Mouse (Mus musculus): ENCODE data around the gene Camk1d. TPM values are rescaled to one million over a fixed set of nuclear protein-coding genes. Genes with fewer than 3 reads are reported as not detected.

The Camk1d gene
- polyA plus RNA-seq, 1 experiment from 2014 or later, result 2.1 TPM

GRCm38 (mm10) chr2:5740913-5741312, 26.6 kb upstream of the Camk1d start:
- H3K4me3 ChIP-seq (ENCODE audit: low read depth, low read length), result no peak overlapping the region
- H3K9ac ChIP-seq (ENCODE audit: low read length), result no peak overlapping the region
- H3K4me2 ChIP-seq (ENCODE audit: low read depth), result no peak overlapping the region
- no peak overlapping the region for H3K27ac ChIP-seq (ENCODE audit: low read depth, low read length)
- H3K4me1 ChIP-seq (ENCODE audit: control insufficient read depth, insufficient read depth, low read length), result no peaks in the 10 kb centered on the region
- ATAC-seq (ENCODE audit: insufficient read depth, low FRiP score, low TSS enrichment) (no peak), DNase-seq (ENCODE audit: low spot score) (no peak)
- no peaks in the 10 kb centered on the region for H3K9me3 ChIP-seq (ENCODE audit: control insufficient read depth, low read length)
- WGBS, result 96% methylated on average over 1 of the region's 1 CpGs
- no peaks in the 10 kb centered on the region for H3K27me3 ChIP-seq (ENCODE audit: control insufficient read depth, insufficient read depth, low read length)
- no peaks in the 10 kb centered on the region for H3K36me3 ChIP-seq (ENCODE audit: control insufficient read depth, insufficient read depth, low read length)

- ATAC-seq (ENCODE audit: insufficient read depth, low FRiP score, low TSS enrichment), result no peak
- Histone ChIP-seq H3K9ac (ENCODE audit: low read length) (no peak overlapping the region), H3K4me3 (ENCODE audit: low read depth, low read length) (no peak overlapping the region), H3K9me3 (ENCODE audit: control insufficient read depth, low read length) (no peaks in the 10 kb centered on the region), H3K36me3 (ENCODE audit: control insufficient read depth, insufficient read depth, low read length) (no peaks in the 10 kb centered on the region), H3K27me3 (ENCODE audit: control insufficient read depth, insufficient read depth, low read length) (no peaks in the 10 kb centered on the region), H3K4me1 (ENCODE audit: control insufficient read depth, insufficient read depth, low read length) (no peaks in the 10 kb centered on the region), H3K27ac (ENCODE audit: low read depth, low read length) (no peak overlapping the region), H3K4me2 (ENCODE audit: low read depth) (no peak overlapping the region)
- WGBS, result 20% methylated on average over 2 of the region's 2 CpGs
- DNase-seq (ENCODE audit: low spot score), result no peak
These were observed 21.6 kb upstream of the Camk1d start for GRCm38 (mm10) chr2:5735881-5736280.

- Histone ChIP-seq H3K4me2 (ENCODE audit: low read depth) (no peak overlapping the region), H3K9me3 (ENCODE audit: control insufficient read depth, low read length) (no peaks in the 10 kb centered on the region), H3K9ac (ENCODE audit: low read length) (no peak overlapping the region), H3K27ac (ENCODE audit: low read depth, low read length) (no peak overlapping the region), H3K27me3 (ENCODE audit: control insufficient read depth, insufficient read depth, low read length) (no peaks in the 10 kb centered on the region), H3K4me3 (ENCODE audit: low read depth, low read length) (no peak overlapping the region), H3K36me3 (ENCODE audit: control insufficient read depth, insufficient read depth, low read length) (no peaks in the 10 kb centered on the region), H3K4me1 (ENCODE audit: control insufficient read depth, insufficient read depth, low read length) (no peaks in the 10 kb centered on the region)
- 83% methylated on average over 3 of the region's 3 CpGs for WGBS
- DNase-seq (ENCODE audit: low spot score) (no peak), ATAC-seq (ENCODE audit: insufficient read depth, low FRiP score, low TSS enrichment) (no peak)
These were observed 19.2 kb upstream of the Camk1d start for GRCm38 (mm10) chr2:5733300-5734085.

- Histone ChIP-seq H3K4me3 (ENCODE audit: low read depth, low read length) (no peak overlapping the region), H3K27me3 (ENCODE audit: control insufficient read depth, insufficient read depth, low read length) (no peaks in the 10 kb centered on the region), H3K9ac (ENCODE audit: low read length) (no peak overlapping the region), H3K9me3 (ENCODE audit: control insufficient read depth, low read length) (no peaks in the 10 kb centered on the region), H3K4me1 (ENCODE audit: control insufficient read depth, insufficient read depth, low read length) (no peaks in the 10 kb centered on the region), H3K36me3 (ENCODE audit: control insufficient read depth, insufficient read depth, low read length) (no peaks in the 10 kb centered on the region), H3K27ac (ENCODE audit: low read depth, low read length) (no peak overlapping the region), H3K4me2 (ENCODE audit: low read depth) (no peak overlapping the region)
- WGBS, result 86% methylated on average over 5 of the region's 5 CpGs
- DNase-seq (ENCODE audit: low spot score) (no peak), ATAC-seq (ENCODE audit: insufficient read depth, low FRiP score, low TSS enrichment) (no peak)
These were observed 17.7 kb upstream of the Camk1d start for GRCm38 (mm10) chr2:5732047-5732446.

GRCm38 (mm10) chr2:5730364-5730792, 16.1 kb upstream of the Camk1d start:
- H3K9me3 ChIP-seq (ENCODE audit: control insufficient read depth, low read length), result no peaks in the 10 kb centered on the region
- H3K27ac ChIP-seq (ENCODE audit: low read depth, low read length), result no peak overlapping the region
- peak; percentile 20 for DNase-seq (ENCODE audit: low spot score)
- 75% methylated on average over 15 of the region's 15 CpGs for WGBS
- H3K36me3 ChIP-seq (ENCODE audit: control insufficient read depth, insufficient read depth, low read length), result no peaks in the 10 kb centered on the region
- H3K4me2 ChIP-seq (ENCODE audit: low read depth), result no peak overlapping the region
- H3K27me3 ChIP-seq (ENCODE audit: control insufficient read depth, insufficient read depth, low read length), result no peaks in the 10 kb centered on the region
- H3K4me1 ChIP-seq (ENCODE audit: control insufficient read depth, insufficient read depth, low read length), result no peaks in the 10 kb centered on the region
- H3K9ac ChIP-seq (ENCODE audit: low read length), result no peak overlapping the region
- H3K4me3 ChIP-seq (ENCODE audit: low read depth, low read length), result no peak overlapping the region
- no peak for ATAC-seq (ENCODE audit: insufficient read depth, low FRiP score, low TSS enrichment)

GRCm38 (mm10) chr2:5729931-5730330, 15.6 kb upstream of the Camk1d start:
- WGBS, result 83% methylated on average over 7 of the region's 7 CpGs
- Histone ChIP-seq H3K27me3 (ENCODE audit: control insufficient read depth, insufficient read depth, low read length) (no peaks in the 10 kb centered on the region), H3K9me3 (ENCODE audit: control insufficient read depth, low read length) (no peaks in the 10 kb centered on the region), H3K9ac (ENCODE audit: low read length) (no peak overlapping the region), H3K36me3 (ENCODE audit: control insufficient read depth, insufficient read depth, low read length) (no peaks in the 10 kb centered on the region), H3K4me2 (ENCODE audit: low read depth) (no peak overlapping the region), H3K27ac (ENCODE audit: low read depth, low read length) (no peak overlapping the region), H3K4me3 (ENCODE audit: low read depth, low read length) (no peak overlapping the region), H3K4me1 (ENCODE audit: control insufficient read depth, insufficient read depth, low read length) (no peaks in the 10 kb centered on the region)
- DNase-seq (ENCODE audit: low spot score), result no peak
- ATAC-seq (ENCODE audit: insufficient read depth, low FRiP score, low TSS enrichment), result no peak

GRCm38 (mm10) chr2:5725028-5725701, 10.8 kb upstream of the Camk1d start:
- Histone ChIP-seq H3K9ac (ENCODE audit: low read length) (no peak overlapping the region), H3K27ac (ENCODE audit: low read depth, low read length) (no peak overlapping the region), H3K27me3 (ENCODE audit: control insufficient read depth, insufficient read depth, low read length) (no peaks in the 10 kb centered on the region), H3K36me3 (ENCODE audit: control insufficient read depth, insufficient read depth, low read length) (no peaks in the 10 kb centered on the region), H3K9me3 (ENCODE audit: control insufficient read depth, low read length) (no peaks in the 10 kb centered on the region), H3K4me3 (ENCODE audit: low read depth, low read length) (no peak overlapping the region), H3K4me2 (ENCODE audit: low read depth) (no peak overlapping the region), H3K4me1 (ENCODE audit: control insufficient read depth, insufficient read depth, low read length) (no peaks in the 10 kb centered on the region)
- DNase-seq (ENCODE audit: low spot score), result peak; percentile 18
- 9% methylated on average over 8 of the region's 8 CpGs for WGBS
- no peak for ATAC-seq (ENCODE audit: insufficient read depth, low FRiP score, low TSS enrichment)

- peaks cover 7% of the 10 kb centered on the region; the same call in 1 of the 2 replicates for H3K27me3 ChIP-seq (ENCODE audit: control insufficient read depth, insufficient read depth, low read length)
- no peak overlapping the region for H3K4me3 ChIP-seq (ENCODE audit: low read depth, low read length)
- H3K9me3 ChIP-seq (ENCODE audit: control insufficient read depth, low read length), result no peaks in the 10 kb centered on the region
- H3K27ac ChIP-seq (ENCODE audit: low read depth, low read length), result no peak overlapping the region
- ATAC-seq (ENCODE audit: insufficient read depth, low FRiP score, low TSS enrichment) (no peak), DNase-seq (ENCODE audit: low spot score) (no peak)
- no peak overlapping the region for H3K9ac ChIP-seq (ENCODE audit: low read length)
- peaks cover 5% of the 10 kb centered on the region; the same call in 1 of the 2 replicates for H3K4me1 ChIP-seq (ENCODE audit: control insufficient read depth, insufficient read depth, low read length)
- H3K4me2 ChIP-seq (ENCODE audit: low read depth), result no peak overlapping the region
- no peaks in the 10 kb centered on the region for H3K36me3 ChIP-seq (ENCODE audit: control insufficient read depth, insufficient read depth, low read length)
- 94% methylated on average over 6 of the region's 6 CpGs for WGBS
These were observed 3.4 kb upstream of the Camk1d start for GRCm38 (mm10) chr2:5717675-5718074.

GRCm38 (mm10) chr2:5715544-5715943, 1.2 kb upstream of the Camk1d start:
- Histone ChIP-seq H3K27ac (ENCODE audit: low read depth, low read length) (no peak overlapping the region), H3K36me3 (ENCODE audit: control insufficient read depth, insufficient read depth, low read length) (no peaks in the 10 kb centered on the region), H3K4me3 (ENCODE audit: low read depth, low read length) (no peak overlapping the region), H3K27me3 (ENCODE audit: control insufficient read depth, insufficient read depth, low read length) (peaks cover 16% of the 10 kb centered on the region), H3K4me2 (ENCODE audit: low read depth) (peak overlapping the region; percentile 99), H3K9me3 (ENCODE audit: control insufficient read depth, low read length) (no peaks in the 10 kb centered on the region), H3K9ac (ENCODE audit: low read length) (no peak overlapping the region), H3K4me1 (ENCODE audit: control insufficient read depth, insufficient read depth, low read length) (peaks cover 5% of the 10 kb centered on the region; the same call in 1 of the 2 replicates)
- WGBS, result 33% methylated on average over 2 of the region's 2 CpGs
- no peak for DNase-seq (ENCODE audit: low spot score)
- no peak for ATAC-seq (ENCODE audit: insufficient read depth, low FRiP score, low TSS enrichment)
